Mouse (Mus musculus): ENCODE data around the gene Amotl2. TPM values are rescaled to one million over a fixed set of nuclear protein-coding genes. Genes with fewer than 3 reads are reported as not detected.

Amotl2 gene
- polyA plus RNA-seq, 3 experiments from 2014 or later, result 0.21 TPM; not detected in 2

DNA sequence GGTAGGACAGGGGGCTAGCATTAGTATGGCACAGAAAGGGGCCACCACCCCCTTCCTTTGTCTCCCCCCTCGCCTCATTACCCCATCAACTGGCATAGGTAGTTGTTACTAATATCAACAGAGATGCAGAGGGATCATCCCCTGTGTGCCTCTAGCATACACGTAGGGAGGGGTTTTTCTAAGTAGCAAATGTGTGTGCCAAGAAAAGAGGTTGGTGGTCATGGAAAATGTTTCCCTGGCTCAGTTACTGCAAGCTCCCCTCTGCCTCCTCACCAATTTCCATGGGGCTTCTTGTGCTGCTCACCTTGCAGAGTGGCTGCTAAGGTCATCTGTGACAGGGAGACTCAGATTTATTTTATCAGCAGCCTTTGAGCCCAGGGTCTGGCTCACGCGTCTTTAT, 2.6 kb downstream of the Amotl2 start:
- ATAC-seq, result no peak

- ATAC-seq, result no peak
Observed at GRCm38 (mm10) chr9:102719936-102720566, 3.6 kb downstream of the Amotl2 start.

DNA sequence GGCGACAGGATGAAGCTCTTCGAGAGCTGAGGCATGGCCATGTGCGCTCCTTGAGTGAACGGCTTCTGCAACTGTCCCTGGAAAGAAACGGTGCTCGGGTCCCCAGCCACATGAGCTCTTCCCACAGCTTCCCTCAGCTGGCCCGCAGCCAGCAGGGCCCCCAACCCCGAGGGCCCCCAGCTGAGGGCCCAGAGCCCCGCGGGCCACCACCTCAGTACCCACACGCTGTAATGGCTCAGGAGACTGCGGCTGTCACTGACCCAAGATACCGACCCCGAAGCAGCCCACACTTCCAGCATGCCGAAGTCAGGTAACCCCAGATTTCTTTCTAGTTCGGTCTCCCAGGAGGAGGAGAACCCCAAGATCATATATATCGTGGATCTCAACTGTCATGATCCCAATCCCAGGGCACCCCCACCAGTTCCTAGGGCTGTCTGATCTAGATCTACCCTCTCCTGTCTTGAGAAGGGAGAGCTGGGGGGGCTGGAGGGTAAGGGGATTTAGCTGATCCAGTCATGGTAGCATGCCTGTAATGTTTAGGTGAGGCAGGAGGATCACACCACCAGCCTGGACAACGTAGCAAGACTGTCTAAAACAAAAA, 4.2 kb downstream of the Amotl2 start:
- ATAC-seq, result no peak

GRCm38 (mm10) chr9:102721406-102721978, 5.0 kb downstream of the Amotl2 start:
- ATAC-seq, result no peak

DNA sequence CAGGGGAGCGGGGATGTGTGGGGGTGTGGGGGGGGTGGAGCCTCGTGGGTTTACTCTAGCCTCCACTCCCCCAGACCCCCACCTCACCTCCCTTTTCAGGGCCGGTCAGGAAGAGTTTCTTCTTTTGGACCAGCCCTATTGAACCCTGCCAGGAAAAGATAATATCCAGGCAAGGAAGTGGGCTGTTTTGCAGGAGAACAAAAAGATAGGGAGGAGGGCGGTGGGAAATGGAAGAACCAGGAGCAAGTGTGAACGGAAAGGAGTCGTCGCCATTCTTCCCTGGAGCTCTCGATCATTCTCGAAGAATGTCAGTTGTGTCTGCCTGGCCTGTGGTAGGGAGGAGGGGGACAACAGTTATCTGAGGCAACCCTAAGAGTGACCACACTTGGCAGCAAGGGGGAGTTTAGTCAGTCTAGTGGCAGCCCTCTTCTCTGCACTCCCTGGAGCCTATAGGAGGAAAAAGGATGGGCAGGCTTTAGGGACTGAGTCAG, 5.6 kb downstream of the Amotl2 start:
- no peak for ATAC-seq

GRCm38 (mm10) chr9:102722750-102723149, 6.3 kb downstream of the Amotl2 start:
- ATAC-seq, result no peak

- no peak for ATAC-seq
Observed at GRCm38 (mm10) chr9:102723241-102723709, 6.8 kb downstream of the Amotl2 start.

GRCm38 (mm10) chr9:102723990-102724461, 7.6 kb downstream of the Amotl2 start:
- ATAC-seq, result no peak

GRCm38 (mm10) chr9:102724942-102725341, 8.5 kb downstream of the Amotl2 start:
- no peak for ATAC-seq

- no peak for ATAC-seq
Observed at GRCm38 (mm10) chr9:102725958-102726654, 9.6 kb downstream of the Amotl2 start.

- ATAC-seq, result no peak
Observed at GRCm38 (mm10) chr9:102726811-102727210, 10.3 kb downstream of the Amotl2 start.

GRCm38 (mm10) chr9:102727662-102728468, 11.4 kb downstream of the Amotl2 start:
- no peak for ATAC-seq

DNA sequence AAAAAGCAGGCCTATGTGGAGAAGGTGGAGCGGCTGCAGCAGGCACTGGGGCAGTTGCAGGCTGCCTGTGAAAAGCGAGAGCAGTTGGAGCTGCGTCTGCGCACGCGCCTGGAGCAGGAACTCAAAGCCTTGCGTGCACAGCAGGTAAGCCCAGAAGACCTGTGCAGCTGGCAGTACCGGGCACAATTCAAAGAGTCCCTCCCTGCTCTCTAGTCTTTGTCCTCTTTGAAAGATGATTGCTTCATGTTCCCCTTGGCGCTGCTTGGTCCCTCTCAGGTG, 11.9 kb downstream of the Amotl2 start:
- ATAC-seq, result no peak

DNA sequence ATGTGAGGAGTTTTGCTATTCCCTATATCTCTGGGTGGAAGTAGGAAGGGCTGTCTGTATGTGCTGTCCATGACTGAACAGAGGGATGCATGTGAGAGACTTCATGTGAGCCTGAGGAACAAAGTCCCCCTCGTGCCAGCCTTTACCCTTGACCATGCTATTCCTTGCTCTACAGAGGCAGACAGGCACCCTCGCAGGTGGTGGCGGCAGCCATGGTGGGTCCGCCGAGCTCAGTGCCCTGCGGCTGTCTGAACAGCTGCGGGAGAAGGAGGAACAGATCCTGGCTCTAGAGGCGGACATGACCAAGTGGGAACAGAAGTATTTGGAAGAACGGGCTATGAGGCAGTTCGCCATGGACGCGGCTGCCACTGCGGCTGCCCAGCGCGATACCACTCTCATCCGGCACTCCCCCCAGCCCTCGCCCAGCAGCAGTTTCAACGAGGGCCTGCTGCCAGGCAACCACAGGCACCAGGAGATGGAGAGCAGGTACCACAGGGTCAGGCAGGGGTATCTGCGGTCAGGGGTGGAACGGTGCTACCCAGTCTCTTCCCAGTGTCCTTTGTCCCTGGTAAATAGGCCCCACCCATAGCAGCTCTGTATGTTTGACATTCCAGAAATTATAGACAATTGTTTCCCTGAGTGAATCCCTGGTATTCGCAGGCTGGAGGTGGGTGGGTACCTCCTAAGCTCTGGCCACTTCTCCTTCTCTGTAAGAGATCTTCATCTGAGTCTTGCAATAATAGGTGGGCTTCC, 12.8 kb downstream of the Amotl2 start:
- ATAC-seq, result no peak

DNA sequence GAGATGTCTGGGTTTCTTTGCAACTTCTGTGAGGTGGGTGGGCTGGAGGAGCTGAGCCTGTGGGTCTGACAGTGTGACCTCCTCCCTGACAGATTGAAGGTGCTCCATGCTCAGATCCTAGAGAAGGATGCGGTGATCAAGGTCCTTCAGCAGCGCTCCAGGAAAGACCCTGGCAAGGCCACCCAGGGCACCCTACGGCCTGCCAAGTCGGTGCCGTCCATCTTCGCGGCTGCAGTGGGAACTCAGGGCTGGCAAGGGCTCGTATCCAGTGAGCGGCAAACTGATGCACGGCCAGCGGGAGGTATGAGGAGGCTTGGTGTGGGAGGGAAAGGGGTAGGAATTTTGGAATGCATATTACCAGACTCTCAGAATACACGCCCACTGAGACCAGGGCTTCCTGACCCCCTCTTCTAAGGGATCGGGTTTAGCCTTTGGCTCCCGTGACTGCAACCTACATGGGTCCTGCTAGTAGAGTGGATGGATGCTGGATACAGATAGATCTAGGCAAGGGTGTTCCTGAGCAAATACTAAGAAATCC, 13.5 kb downstream of the Amotl2 start:
- no peak for ATAC-seq

GRCm38 (mm10) chr9:102731044-102731471, 14.6 kb downstream of the Amotl2 start:
- ATAC-seq, result no peak

GRCm38 (mm10) chr9:102731574-102732175, 15.2 kb downstream of the Amotl2 start:
- no peak for ATAC-seq

DNA sequence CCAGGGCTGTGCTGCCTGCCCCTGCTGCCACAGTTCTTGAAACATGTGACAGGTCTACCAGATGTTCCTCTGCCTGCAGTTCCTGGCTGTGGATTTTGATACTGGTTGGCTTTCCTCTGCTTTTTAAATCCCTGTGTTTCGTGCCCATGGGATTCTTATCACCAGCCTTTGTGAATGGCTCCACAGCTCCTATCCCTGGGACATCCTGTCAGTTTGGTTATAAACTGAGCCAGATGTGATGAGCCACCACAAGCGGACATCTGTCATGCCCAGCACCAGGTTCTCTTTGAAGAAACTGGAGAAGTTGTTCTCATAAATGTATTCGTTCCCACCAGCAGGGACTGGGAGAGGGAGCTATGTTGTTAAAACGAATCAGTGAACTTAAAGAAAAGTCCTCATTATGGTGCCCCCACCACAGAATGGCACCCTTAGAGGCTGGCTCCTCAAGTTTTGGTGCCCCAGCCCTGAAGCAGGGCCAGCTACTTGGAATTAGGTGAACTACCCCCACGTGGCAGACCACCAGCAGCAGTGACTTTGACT, 15.9 kb downstream of the Amotl2 start:
- no peak for ATAC-seq

GRCm38 (mm10) chr9:102733459-102733858, 17.0 kb downstream of the Amotl2 start:
- no peak for ATAC-seq

GRCm38 (mm10) chr9:102733999-102734738, 17.7 kb downstream of the Amotl2 start:
- ATAC-seq, result no peak

Data from inflammation-experienced regulatory T-cells, adult 6 months (primary cell).